9 mouse cellular contexts compared by ENCODE assay signal in genomic region chr11:61225941-61226412, GRCm38 (mm10). TPM values are rescaled to one million over a fixed set of nuclear protein-coding genes. Genes with fewer than 3 reads are reported as not detected.
A peak's percentile ranks its signal among the peaks of the same experiment; 100 is the strongest.
DNase-seq lines count a peak whose midpoint lies in the region; ATAC-seq and TF ChIP-seq lines count a peak whose summit lies in the region.
"Had no signal": no experiment of that assay in that cellular context is flagged by ENCODE, and none has a peak within 500 bp of the region (broad histone marks: within the 10 kb centered on the region; RNA-seq: fewer than 3 reads in every experiment).

No protein-coding gene starts in this region.

- H3K9me3 ChIP-seq in embryonic facial prominence, embryonic 14.5 days (ENCODE audit: control insufficient read depth, low read length) = no peaks in the 10 kb centered on the region
- H3K9me3 ChIP-seq in embryonic facial prominence, embryonic 10.5 days = no peaks in the 10 kb centered on the region
- H3K9me3 ChIP-seq in heart, embryonic 15.5 days (replicated peaks) = no peaks in the 10 kb centered on the region
- H3K9me3 ChIP-seq in lung, embryonic 16.5 days (ENCODE audit: control insufficient read depth, low read length) = no peaks in the 10 kb centered on the region

- no peak overlapping the region for H3K4me2 ChIP-seq in embryonic facial prominence, embryonic 14.5 days (ENCODE audit: low read depth, low read length)
- no peak overlapping the region for H3K4me2 ChIP-seq in heart, embryonic 15.5 days
- H3K4me2 ChIP-seq in lung, embryonic 16.5 days (ENCODE audit: low read depth, low read length) = no peak overlapping the region

- peak; percentile 9 for DNase-seq in embryonic facial prominence, embryonic 14.5 days (ENCODE audit: low spot score)
- no peak for DNase-seq in embryonic facial prominence, embryonic 10.5 days (ENCODE audit: low spot score)
- peak; percentile 98 for DNase-seq in cerebellum, adult 9-10 months
- no peak for DNase-seq in T-cell, adult 2 months (ENCODE audit: low spot score)
- DNase-seq in kidney, adult 2 months = no peak

- WGBS in embryonic facial prominence, embryonic 14.5 days = 72% methylated on average over 6 of the region's 6 CpGs
- 88% methylated on average over 6 of the region's 6 CpGs for WGBS in embryonic facial prominence, embryonic 10.5 days
- WGBS in heart, embryonic 15.5 days = 57% methylated on average over 6 of the region's 6 CpGs
- 58% methylated on average over 6 of the region's 6 CpGs for WGBS in lung, embryonic 16.5 days
- 83% methylated on average over 6 of the region's 6 CpGs for WGBS in kidney, adult 2 months

- H3K27ac ChIP-seq in embryonic facial prominence, embryonic 14.5 days (replicated peaks; ENCODE audit: low read depth, low read length) = no peak overlapping the region
- H3K27ac ChIP-seq in embryonic facial prominence, embryonic 10.5 days (replicated peaks) = no peak overlapping the region
- peak overlapping the region; percentile 25; the same call in 1 of the 2 replicates for H3K27ac ChIP-seq in heart, embryonic 15.5 days
- H3K27ac ChIP-seq in lung, embryonic 16.5 days (ENCODE audit: low read length) = no peak overlapping the region
- H3K27ac ChIP-seq in kidney, adult 2 months (ENCODE audit: insufficient read depth, low read depth, low read length) = no peak overlapping the region

- no peaks in the 10 kb centered on the region for H3K4me1 ChIP-seq in embryonic facial prominence, embryonic 14.5 days (ENCODE audit: control insufficient read depth, insufficient read depth, low read length)
- peaks cover 2% of the 10 kb centered on the region for H3K4me1 ChIP-seq in embryonic facial prominence, embryonic 10.5 days
- peaks cover 25% of the 10 kb centered on the region for H3K4me1 ChIP-seq in heart, embryonic 15.5 days (replicated peaks)
- no peaks in the 10 kb centered on the region; the same call in 1 of the 2 replicates for H3K4me1 ChIP-seq in lung, embryonic 16.5 days (replicated peaks; ENCODE audit: control insufficient read depth, insufficient read depth, low read length)
- no peaks in the 10 kb centered on the region for H3K4me1 ChIP-seq in kidney, adult 2 months (ENCODE audit: control insufficient read depth, insufficient read depth, low read length)

- no peak for TF ChIP-seq POLR2A in kidney, adult 2 months (IDR thresholded peaks at IDR 0.05; ENCODE audit: low read depth, low read length)

- TF ChIP-seq CTCF in kidney, adult 2 months (conservative IDR thresholded peaks at IDR 0.05; ENCODE audit: insufficient read depth, insufficient read length, low read depth, low read length) = no peak

- no peaks in the 10 kb centered on the region for H3K27me3 ChIP-seq in embryonic facial prominence, embryonic 14.5 days (replicated peaks; ENCODE audit: control insufficient read depth, insufficient read depth, low read length)
- H3K27me3 ChIP-seq in embryonic facial prominence, embryonic 10.5 days (replicated peaks; ENCODE audit: low read depth, poor library complexity, severe bottlenecking) = no peaks in the 10 kb centered on the region
- no peaks in the 10 kb centered on the region for H3K27me3 ChIP-seq in heart, embryonic 15.5 days
- no peaks in the 10 kb centered on the region for H3K27me3 ChIP-seq in lung, embryonic 16.5 days (ENCODE audit: control insufficient read depth, insufficient read depth, low read depth, low read length)
- no peaks in the 10 kb centered on the region for H3K27me3 ChIP-seq in kidney, adult 2 months (replicated peaks; ENCODE audit: control insufficient read depth, insufficient read depth, low read length)

- no peak overlapping the region for H3K9ac ChIP-seq in embryonic facial prominence, embryonic 14.5 days (ENCODE audit: low read depth, low read length)
- no peak overlapping the region for H3K9ac ChIP-seq in heart, embryonic 15.5 days
- H3K9ac ChIP-seq in lung, embryonic 16.5 days (ENCODE audit: low read length) = no peak overlapping the region

- no peaks in the 10 kb centered on the region for H3K36me3 ChIP-seq in embryonic facial prominence, embryonic 14.5 days (ENCODE audit: control insufficient read depth, insufficient read depth, low read length)
- H3K36me3 ChIP-seq in embryonic facial prominence, embryonic 10.5 days (replicated peaks) = no peaks in the 10 kb centered on the region
- H3K36me3 ChIP-seq in heart, embryonic 15.5 days = no peaks in the 10 kb centered on the region
- H3K36me3 ChIP-seq in lung, embryonic 16.5 days (ENCODE audit: control insufficient read depth, insufficient read depth, low read length) = no peaks in the 10 kb centered on the region
- H3K36me3 ChIP-seq in kidney, adult 2 months (ENCODE audit: control insufficient read depth, insufficient read depth, low read length) = no peaks in the 10 kb centered on the region

- H3K4me3 ChIP-seq in embryonic facial prominence, embryonic 14.5 days (ENCODE audit: low read depth, low read length) = no peak overlapping the region
- no peak overlapping the region for H3K4me3 ChIP-seq in embryonic facial prominence, embryonic 10.5 days
- no peak overlapping the region for H3K4me3 ChIP-seq in heart, embryonic 15.5 days
- no peak overlapping the region for H3K4me3 ChIP-seq in lung, embryonic 16.5 days (ENCODE audit: low read length)
- no peak overlapping the region for H3K4me3 ChIP-seq in kidney, adult 2 months (ENCODE audit: insufficient read depth, low read depth, low read length)

- no peak for ATAC-seq in embryonic facial prominence, embryonic 14.5 days (ENCODE audit: low read depth)
- ATAC-seq in heart, embryonic 15.5 days (replicated peaks; ENCODE audit: insufficient number of reproducible peaks, insufficient read depth, low FRiP score, low read depth) = peak; percentile 53
- ATAC-seq in lung, embryonic 16.5 days (ENCODE audit: low read depth) = peak; percentile 77
- ATAC-seq in megakaryocyte-erythroid progenitor cell, adult 5-6 weeks (replicated peaks; ENCODE audit: low FRiP score, low TSS enrichment, poor library complexity, severe bottlenecking) = no peak

RNA-seq across cellular contexts. Expression of gene Aldh3a1, which starts 18.6 kb away (rescaled TPM):
- polyA plus RNA-seq in embryonic facial prominence, embryonic 14.5 days (2014; fragmentation: Nextera tagmentation; extraction: Ambion mirVana) = 1.7 and 2.5 TPM in 2 replicates
- polyA plus RNA-seq in embryonic facial prominence, embryonic 10.5 days (2016; fragmentation: Nextera tagmentation; extraction: Ambion mirVana) = not detected in 2 replicates
- polyA plus RNA-seq in heart, embryonic 15.5 days (2015; fragmentation: Nextera tagmentation; extraction: Ambion mirVana) = 0.25 and 0.42 TPM in 2 replicates
- polyA plus RNA-seq in lung, embryonic 16.5 days (2015; fragmentation: Nextera tagmentation; extraction: Ambion mirVana) = 0.34 and 0.52 TPM in 2 replicates
- polyA plus RNA-seq in kidney, adult 2 months (2012; rRNA removed) = 1.1 and 1.3 TPM in 2 replicates
- not detected in 2 replicates for total RNA-seq in megakaryocyte-erythroid progenitor cell, adult 5-6 weeks (2014; fragmentation: Nextera tagmentation)
- total RNA-seq in megakaryocyte-erythroid progenitor cell, adult 5-6 weeks (2017) = not detected in 2 replicates
- total RNA-seq: hematopoietic stem cell, adult 5-6 weeks had no signal

RNA-seq across cellular contexts. Expression of gene Aldh3a2, which starts 41.3 kb away (rescaled TPM):
- 36.4 and 37.4 TPM in 2 replicates for polyA plus RNA-seq in embryonic facial prominence, embryonic 14.5 days (2014; fragmentation: Nextera tagmentation; extraction: Ambion mirVana)
- polyA plus RNA-seq in embryonic facial prominence, embryonic 10.5 days (2016; fragmentation: Nextera tagmentation; extraction: Ambion mirVana) = 16.7 and 17.6 TPM in 2 replicates
- 29.4 and 34.9 TPM in 2 replicates for polyA plus RNA-seq in heart, embryonic 15.5 days (2015; fragmentation: Nextera tagmentation; extraction: Ambion mirVana)
- polyA plus RNA-seq in lung, embryonic 16.5 days (2015; fragmentation: Nextera tagmentation; extraction: Ambion mirVana) = 47.8 and 49.4 TPM in 2 replicates
- polyA plus RNA-seq in kidney, adult 2 months (2012; rRNA removed) = 106 and 112 TPM in 2 replicates
- 10.6 and 15.4 TPM in 2 replicates for total RNA-seq in megakaryocyte-erythroid progenitor cell, adult 5-6 weeks (2014; fragmentation: Nextera tagmentation)
- total RNA-seq in megakaryocyte-erythroid progenitor cell, adult 5-6 weeks (2017) = 10.8 and 30.6 TPM in 2 replicates

RNA-seq across cellular contexts. Expression of gene Usp22, which starts 51.1 kb away (rescaled TPM):
- 149 and 174 TPM in 2 replicates for polyA plus RNA-seq in embryonic facial prominence, embryonic 14.5 days (2014; fragmentation: Nextera tagmentation; extraction: Ambion mirVana)
- 185 and 189 TPM in 2 replicates for polyA plus RNA-seq in embryonic facial prominence, embryonic 10.5 days (2016; fragmentation: Nextera tagmentation; extraction: Ambion mirVana)
- polyA plus RNA-seq in heart, embryonic 15.5 days (2015; fragmentation: Nextera tagmentation; extraction: Ambion mirVana) = 60.7 and 79.1 TPM in 2 replicates
- 98.9 and 103 TPM in 2 replicates for polyA plus RNA-seq in lung, embryonic 16.5 days (2015; fragmentation: Nextera tagmentation; extraction: Ambion mirVana)
- 29.2 and 31.1 TPM in 2 replicates for polyA plus RNA-seq in kidney, adult 2 months (2012; rRNA removed)
- 19.8 and 20.3 TPM in 2 replicates for total RNA-seq in megakaryocyte-erythroid progenitor cell, adult 5-6 weeks (2014; fragmentation: Nextera tagmentation)
- total RNA-seq in megakaryocyte-erythroid progenitor cell, adult 5-6 weeks (2017) = 23.9 and 24.0 TPM in 2 replicates

Comparison
In these comparisons a context has a peak if more than half of its experiments do, and no peak if none do; other contexts are left out.
1. DNase-seq: peak in embryonic facial prominence, embryonic 14.5 days (single experiment) and cerebellum, adult 9-10 months (single experiment); none in embryonic facial prominence, embryonic 10.5 days (single experiment), T-cell, adult 2 months (single experiment) and kidney, adult 2 months (single experiment).
2. ATAC-seq: peak in heart, embryonic 15.5 days (single experiment) and lung, embryonic 16.5 days (single experiment); none in embryonic facial prominence, embryonic 14.5 days (single experiment) and megakaryocyte-erythroid progenitor cell, adult 5-6 weeks (single experiment).